Mouse (Mus musculus) lung, postnatal 25 days (tissue): ENCODE results near the gene Pbx1.
A peak's percentile ranks its signal among the peaks of the same experiment; 100 is the strongest.

ENCODE experiments used
- DNase-seq: peaks from one replicate; pipeline ENCODE4 v3.0.0; 2022; ENCODE audit warnings: low spot score

The Pbx1 gene

GRCm38 (mm10) chr1:168299928-168300365 lies 132.1 kb downstream of the Pbx1 start:
- DNase-seq: no peak

- no peak for DNase-seq
Observed at GRCm38 (mm10) chr1:168299181-168299580, 132.9 kb downstream of the Pbx1 start.

- DNase-seq: no peak
Observed at GRCm38 (mm10) chr1:168296290-168296689, 135.8 kb downstream of the Pbx1 start.

- no peak for DNase-seq
Observed at GRCm38 (mm10) chr1:168295782-168296181, 136.3 kb downstream of the Pbx1 start.

- no peak for DNase-seq
Observed at GRCm38 (mm10) chr1:168293673-168294072, 138.4 kb downstream of the Pbx1 start.

- DNase-seq: no peak
Observed at GRCm38 (mm10) chr1:168292106-168292505, 140.0 kb downstream of the Pbx1 start.

- DNase-seq: no peak
Observed at GRCm38 (mm10) chr1:168291643-168292040, 140.4 kb downstream of the Pbx1 start.

GRCm38 (mm10) chr1:168291001-168291642 lies 140.9 kb downstream of the Pbx1 start:
- DNase-seq: peak; percentile 58

- no peak for DNase-seq
Observed at GRCm38 (mm10) chr1:168290236-168290985, 141.7 kb downstream of the Pbx1 start.

- DNase-seq: no peak
Observed at GRCm38 (mm10) chr1:168288891-168289545, 143.1 kb downstream of the Pbx1 start.

- peak; percentile 76 for DNase-seq
Observed at GRCm38 (mm10) chr1:168287843-168288591, 144.1 kb downstream of the Pbx1 start.

- no peak for DNase-seq
Observed at GRCm38 (mm10) chr1:168286862-168287650, 145.0 kb downstream of the Pbx1 start.

- DNase-seq: no peak
Observed at GRCm38 (mm10) chr1:168284566-168285141, 147.4 kb downstream of the Pbx1 start.

- no peak for DNase-seq
Observed at GRCm38 (mm10) chr1:168283841-168284565, 148.1 kb downstream of the Pbx1 start.

- no peak for DNase-seq
Observed at GRCm38 (mm10) chr1:168283421-168283820, 148.6 kb downstream of the Pbx1 start.

- DNase-seq: no peak
Observed at GRCm38 (mm10) chr1:168275678-168276077, 156.4 kb downstream of the Pbx1 start.

- no peak for DNase-seq
Observed at GRCm38 (mm10) chr1:168274296-168274695, 157.8 kb downstream of the Pbx1 start.

GRCm38 (mm10) chr1:168272091-168272490 lies 160.0 kb downstream of the Pbx1 start:
- no peak for DNase-seq

- DNase-seq: no peak
Observed at GRCm38 (mm10) chr1:168271207-168271606, 160.9 kb downstream of the Pbx1 start.
